Mouse (Mus musculus) megakaryocyte, adult 5-6 weeks (primary cell): ENCODE measurements around the gene Wdr72. TPM values are rescaled to one million over a fixed set of nuclear protein-coding genes. Genes with fewer than 3 reads are reported as not detected.

Source experiments
- ATAC-seq: 2 replicates; pipeline ENCODE4 v1.8.0; 2016; ENCODE audit warnings: mild to moderate bottlenecking, inconsistent platforms; ENCODE audit not compliant: poor library complexity, severe bottlenecking
- total RNA-seq, 2 experiments: library from RNA; stranded (forward) in 1 of 2; stranded (reverse) in 1 of 2; fragments of 153-499, 151-499 nt in 1 of 2; fragments of 221-1000, 200-1000 nt in 1 of 2; gene quantifications; 2 replicates each; pipeline versions ENCODE4 v1.2.3 to v1.2.4; 2015 to 2017

Gene Wdr72
- total RNA-seq, 2 experiments from 2014 or later: not detected

DNA sequence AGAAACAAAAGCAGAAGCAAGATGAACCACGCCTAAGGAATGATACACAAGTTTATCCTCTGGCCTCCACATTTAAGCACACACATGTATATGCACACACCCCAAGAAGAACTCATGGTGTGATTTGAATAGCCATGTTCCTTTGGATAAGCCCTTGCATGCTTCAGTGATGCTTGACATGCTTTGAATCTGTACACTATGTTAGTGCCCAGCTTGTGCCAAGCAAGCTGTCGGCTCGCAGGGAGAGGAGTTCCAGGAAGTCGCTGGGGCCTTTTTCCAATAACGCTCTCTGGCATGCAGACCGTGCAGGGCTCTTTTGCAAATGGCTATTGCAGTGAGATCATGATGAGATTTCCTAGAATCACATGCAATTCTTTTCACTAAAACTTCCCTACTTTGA is 118.1 kb downstream of the Wdr72 start:
- no peak for ATAC-seq

DNA sequence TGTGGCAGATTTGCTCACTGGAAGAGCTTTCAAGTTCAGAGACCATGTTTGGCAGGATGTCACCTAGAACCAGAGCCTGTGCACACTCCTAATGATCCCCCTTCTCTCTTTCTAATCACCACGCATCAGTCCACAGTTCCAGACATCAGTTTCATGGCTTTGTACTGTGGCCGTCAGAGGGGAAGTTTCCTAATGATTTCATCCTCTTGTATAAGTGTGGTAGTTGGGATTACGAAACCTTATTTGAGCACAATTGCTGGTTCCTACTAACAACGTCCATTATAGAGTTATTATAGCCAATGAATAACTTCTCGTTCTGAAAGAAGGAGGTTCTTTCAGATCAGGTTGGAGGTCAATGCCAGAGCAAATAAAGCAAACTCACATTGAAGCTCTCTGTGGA is 131.1 kb downstream of the Wdr72 start:
- peak; percentile 63 for ATAC-seq

DNA sequence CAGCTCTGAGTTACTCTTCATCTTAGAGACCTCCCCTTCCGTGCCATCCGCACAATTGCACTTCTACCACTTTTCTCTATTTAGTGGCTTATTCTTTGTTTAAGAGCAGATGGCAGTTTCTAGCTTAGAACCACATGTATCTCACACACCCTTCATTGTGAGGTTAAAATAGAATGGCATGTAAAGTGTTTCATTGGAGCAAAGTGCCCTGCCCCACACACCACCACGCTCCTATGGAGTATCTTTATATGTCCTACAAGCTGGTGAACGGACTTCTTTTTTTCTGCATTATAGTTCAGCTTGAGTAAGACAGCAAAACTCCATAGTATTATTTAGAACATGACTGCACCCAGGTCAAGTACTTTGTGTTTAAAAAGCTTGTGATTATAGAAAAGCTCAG is 137.9 kb downstream of the Wdr72 start:
- no peak for ATAC-seq

DNA sequence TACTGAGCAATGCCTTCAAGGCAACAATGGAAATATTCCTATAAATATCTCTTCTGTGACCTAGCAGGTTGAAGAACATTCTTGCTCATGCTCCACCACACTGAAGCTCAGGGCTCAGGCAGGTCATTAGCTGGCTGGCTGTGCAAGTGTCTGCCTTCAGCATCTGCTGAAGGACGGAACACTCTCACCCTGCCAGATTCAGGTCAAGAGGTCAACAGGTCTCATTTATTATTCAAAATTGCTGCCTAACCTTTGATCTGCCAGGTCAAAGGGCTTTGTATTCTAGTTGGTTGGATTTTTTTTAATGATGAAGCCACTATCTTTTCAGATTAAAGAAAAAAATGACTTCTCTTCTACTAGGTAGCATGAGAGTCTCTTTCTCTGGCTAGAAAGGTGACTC is 139.3 kb downstream of the Wdr72 start:
- ATAC-seq: no peak

DNA sequence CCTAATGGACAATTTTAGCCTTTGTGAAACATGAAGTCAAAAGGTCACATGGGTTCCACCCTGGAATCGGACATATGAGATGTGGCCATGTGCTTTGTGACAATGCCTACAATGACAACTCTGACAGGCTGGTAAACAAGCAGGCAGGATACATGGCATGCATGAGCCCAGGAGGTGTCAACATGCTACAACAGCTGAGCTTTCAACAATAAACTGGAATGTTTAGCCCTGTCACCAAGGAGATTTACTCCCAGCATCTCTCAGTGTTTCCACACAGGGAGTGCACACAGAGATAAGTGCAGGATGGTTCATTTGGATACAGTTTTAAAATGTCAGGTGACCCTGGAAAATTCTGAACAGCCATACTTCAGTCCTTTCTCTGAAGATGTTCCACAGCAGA is 140.4 kb downstream of the Wdr72 start:
- ATAC-seq: no peak

DNA sequence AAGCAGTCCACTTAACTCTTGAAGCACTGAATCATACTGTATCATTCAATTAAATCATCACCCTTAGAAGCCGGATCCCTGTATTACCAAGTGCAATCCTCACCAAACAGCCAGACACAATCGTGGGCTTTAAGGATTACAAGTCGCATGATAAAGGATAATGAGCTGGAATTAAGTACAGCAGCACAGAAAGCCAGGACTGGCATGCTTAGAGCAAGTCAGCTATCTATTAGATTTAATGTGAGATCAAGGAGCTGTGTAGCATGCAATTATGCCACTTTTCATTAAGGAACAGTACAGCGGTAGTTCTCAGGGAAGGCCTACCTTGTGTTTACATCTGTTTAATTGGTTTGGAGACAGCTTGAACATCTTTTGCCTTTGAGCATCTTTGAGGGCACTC is 148.2 kb downstream of the Wdr72 start:
- no peak for ATAC-seq

DNA sequence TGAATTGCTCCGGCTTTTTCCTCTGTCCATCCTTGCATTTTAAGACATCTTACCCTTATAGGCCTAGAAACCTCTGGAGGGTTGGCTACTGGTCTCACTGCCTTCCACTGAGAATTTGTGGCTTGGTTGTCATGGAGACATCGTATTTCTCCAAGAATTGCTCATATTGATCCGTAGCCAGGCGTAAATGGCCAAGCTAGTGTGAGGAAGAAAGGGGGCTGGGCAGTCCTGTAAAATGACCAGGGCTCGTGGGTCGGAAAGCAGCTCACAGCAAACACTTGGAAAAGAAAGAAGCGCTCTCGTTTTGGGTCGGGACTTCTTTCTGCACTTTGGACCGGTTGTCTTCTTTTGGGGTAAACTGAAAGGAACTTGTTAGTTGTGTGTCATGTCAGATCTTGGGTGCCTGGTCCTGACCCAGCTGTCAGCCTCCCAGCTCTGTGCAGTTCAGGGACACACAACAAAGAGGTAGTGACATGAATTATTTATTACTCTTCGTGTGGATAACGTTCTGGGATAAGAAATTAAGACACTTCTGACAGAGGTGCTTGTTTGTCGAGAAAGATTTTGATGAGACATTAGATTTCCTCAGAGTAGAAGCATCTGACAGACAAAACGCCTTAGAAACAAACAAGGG is 167.7 kb downstream of the Wdr72 start:
- no peak for ATAC-seq

DNA sequence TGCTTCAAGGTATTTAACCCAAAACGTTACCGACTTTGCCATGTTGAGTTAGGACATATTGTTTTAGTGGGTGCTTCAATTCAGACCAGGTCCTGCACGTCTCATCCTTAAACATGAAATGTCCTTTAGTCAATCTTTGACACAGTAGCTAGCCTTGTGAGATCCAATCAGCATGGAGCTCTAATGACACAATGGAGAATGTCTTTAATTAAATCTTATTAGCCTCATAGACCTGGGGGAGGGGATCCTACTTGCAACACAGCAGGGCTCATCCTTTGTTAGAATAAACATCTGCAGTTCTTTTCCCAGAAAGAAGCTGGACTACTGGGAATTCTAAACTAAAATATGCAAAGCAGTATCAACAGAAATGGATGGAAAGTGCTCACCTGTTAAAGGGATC is 171.9 kb downstream of the Wdr72 start:
- no peak for ATAC-seq

DNA sequence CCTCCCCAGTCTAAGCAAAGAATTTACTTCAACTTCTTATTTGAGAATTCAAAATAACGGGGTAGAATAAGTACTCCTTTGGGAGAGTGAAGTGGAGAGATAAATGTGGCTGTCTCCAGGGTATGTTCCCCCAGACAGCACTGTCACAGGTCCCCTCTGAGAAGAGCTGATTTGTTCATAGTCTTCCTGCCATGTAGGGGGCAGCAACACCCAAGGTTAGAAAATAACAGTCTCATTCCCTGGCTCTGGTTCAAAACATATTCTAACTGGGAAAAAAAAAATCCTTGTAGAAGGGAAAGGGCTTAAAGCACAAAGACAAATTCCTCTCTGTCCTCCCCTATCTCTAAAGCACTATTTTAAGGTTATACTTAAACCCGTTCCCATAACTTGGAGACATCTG is 176.1 kb downstream of the Wdr72 start:
- no peak for ATAC-seq

DNA sequence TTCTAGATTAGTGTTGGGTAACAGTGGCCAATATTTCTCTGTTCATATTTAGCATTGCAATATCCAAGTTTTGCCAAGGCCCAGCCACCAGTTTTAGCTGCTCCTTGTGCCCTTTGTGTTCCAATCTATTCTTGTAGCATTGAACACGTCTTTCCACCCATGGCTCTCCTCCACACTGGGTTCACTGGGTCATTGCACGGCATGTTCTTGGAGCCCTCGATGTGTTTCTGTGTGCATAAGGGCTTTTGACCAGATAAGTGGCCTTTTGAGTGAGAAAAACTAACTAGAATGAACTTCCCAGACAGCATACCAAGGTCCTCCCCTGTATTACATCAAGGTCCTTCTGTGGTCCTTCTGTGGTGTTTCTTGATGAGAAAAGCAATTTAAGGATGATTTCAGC is 184.3 kb downstream of the Wdr72 start:
- no peak for ATAC-seq

DNA sequence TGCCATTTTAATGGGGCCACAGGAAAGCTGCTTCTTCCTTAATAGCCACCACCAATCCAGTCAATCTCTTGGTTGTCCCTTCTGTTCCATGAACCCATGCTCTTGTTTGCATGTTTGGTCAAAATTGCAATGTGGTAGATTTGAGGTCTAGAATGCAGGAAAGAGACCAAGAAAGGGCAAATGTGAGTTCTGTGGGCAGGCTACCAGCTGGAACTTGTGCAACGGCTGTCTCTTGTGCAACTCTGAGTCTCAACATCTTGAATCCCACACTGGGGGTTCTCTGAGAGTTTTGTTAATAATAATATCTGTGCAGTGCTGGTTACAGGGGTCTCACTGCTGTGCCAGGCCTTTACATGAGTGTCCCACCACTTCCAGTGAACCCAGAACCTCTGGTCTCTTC is 208.6 kb downstream of the Wdr72 start:
- ATAC-seq: no peak

DNA sequence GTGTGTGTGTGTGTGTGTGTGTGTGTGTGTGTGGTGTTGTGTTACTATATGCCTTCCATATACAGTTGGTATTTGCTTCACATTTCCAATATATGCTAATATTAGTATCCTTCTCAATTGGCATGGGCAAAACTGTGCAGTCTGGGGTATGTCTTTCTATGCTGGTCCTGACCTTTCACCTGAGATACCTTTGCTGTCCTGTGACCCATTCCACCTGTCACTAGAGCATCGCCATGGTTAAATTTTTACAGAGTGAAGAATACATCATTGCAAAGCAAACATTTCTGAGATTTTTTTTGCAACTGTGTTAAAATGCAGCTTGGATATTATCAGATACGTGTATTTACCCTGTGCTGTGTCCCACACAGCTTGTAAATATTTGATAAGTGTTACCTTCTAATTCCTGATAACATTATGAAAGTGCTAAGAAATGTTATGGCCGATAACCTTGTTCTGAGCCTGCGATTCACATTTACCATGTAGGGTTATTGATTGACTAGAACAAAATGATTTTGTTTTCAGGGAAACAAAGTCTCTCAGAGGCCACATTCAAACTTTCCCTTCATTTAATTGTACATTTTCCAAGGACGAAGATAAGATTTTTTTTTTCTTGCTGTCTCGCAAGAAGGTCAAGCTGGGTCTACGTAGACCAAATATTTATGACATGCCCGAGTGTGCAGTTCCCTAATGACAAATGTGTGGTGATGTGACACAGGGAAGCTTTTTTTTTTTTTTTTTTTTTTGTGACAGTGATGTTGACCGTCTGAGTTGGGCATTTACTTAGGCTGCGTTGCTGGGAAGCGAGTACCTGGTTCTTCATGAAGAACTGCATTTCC is 214.2 kb downstream of the Wdr72 start:
- no peak for ATAC-seq

DNA sequence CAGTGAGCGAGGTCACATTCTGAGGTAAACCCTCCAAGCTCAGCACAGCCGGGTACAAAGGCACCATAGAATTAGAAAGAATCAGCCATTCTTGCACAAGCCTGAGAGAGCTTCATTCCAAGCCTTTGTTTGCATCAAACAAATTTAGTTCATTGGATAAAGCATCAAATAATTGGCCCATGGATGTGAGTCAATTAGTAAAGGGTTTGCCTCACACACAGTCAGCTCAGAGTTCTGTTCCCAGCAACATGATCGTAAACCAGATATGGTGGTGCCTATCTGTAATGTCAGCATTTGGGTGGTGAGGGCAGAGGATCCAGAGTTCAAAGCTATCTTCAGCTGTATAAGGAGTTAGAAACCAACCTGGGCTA is 214.8 kb downstream of the Wdr72 start:
- ATAC-seq: no peak

DNA sequence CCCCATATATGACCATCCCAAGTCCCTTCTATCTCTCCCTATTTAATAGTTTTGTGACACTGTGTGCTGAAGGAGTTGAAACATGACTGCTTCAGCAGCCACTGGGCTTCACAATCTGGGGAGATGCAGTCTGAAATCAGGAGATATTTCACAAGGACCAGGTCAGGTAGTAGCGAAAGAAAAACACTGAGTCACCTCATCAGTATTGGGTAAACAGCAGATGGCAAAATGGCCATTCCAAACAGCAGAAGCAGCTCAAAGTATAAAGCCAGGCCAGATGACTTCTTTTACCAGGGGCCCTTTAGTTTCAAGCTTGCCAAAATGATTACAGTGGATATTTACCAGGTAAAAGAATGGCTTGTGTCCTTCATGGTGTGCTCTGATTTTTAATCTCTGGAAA is 215.8 kb downstream of the Wdr72 start:
- no peak for ATAC-seq

DNA sequence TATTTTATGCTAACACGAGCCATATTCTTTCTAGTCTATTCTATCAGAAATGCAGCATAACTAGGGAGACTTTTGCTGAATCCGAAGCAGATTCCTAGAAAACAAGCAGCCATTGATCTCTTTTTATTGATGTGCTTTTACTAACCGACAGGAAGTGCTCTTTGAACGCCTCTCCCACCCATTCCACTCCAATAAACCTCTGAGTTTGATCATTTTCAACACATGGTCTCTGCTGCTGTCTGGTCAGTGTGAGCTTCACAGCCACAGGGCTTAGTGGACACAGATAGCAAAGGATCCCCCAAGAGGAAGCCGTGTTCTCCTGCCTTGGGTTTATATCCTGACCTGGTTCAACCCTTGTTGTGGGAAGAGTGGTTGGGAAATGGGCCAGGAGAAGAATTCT is 218.7 kb downstream of the Wdr72 start:
- no peak for ATAC-seq

DNA sequence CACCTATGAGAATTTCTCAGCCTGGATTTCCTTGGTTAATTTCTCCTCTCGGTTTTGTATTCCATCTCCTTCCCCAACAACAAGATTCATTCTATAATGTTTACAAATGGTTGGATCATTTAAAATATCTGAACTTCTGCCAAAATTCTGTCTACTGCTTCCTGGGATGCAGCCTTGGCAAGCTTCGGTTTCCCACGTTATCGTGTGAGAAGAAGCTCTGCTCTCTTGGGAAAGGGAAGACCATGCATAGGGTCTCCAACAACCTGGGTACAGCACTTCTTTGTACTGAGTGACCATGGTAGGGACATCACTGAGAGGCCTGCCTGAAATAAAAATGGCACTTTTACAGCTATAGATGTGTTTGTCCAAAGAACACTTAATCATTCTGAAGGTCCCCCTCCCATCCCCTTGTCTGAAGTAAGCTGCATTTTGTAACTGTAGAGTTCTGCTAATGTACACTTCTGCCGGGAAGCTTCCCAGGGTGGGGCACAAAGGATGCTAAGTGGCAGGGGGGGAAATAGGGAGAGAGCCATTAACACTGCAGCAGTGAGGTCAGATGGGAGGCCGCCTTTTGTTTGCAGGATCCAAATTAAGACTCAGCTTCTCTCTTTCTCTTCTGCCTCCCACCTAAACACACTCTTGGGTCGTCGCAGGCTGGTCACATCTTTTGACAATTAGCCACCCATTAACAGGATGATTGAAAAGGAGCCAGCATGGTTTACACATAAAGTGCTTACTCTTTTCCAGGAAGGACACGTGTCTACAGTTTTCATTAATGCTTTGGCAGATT is 220.7 kb downstream of the Wdr72 start:
- no peak for ATAC-seq

DNA sequence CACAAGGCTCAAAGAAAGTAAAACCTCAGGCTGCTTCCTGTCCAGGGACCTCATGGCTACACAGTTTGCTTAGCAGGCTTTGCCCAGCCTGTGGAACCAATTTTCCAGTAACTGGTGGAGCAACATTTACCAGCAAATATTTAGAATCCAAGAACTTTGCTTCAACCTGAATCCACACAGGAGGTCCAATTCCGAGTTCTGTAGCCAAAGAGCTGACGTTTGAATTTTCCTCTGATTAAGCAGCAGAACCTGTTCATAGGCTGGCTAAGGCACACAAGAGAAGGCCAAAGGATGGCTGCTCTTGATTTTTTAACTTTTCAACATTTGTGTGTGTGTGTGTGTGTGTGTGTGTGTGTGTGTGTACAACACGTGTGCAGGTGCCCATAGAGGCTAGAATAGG is 222.2 kb downstream of the Wdr72 start:
- ATAC-seq: no peak

Other genes starting within 250 kb of the Wdr72 start
- not detected in 2 replicates for gene Unc13c, start 141.4 kb upstream of the Wdr72 start, total RNA-seq (2015)
- gene Unc13c, start 141.4 kb upstream of the Wdr72 start, total RNA-seq (2017): 0.04 TPM in 1 of 2 replicates, not detected in the other